Mouse (Mus musculus) heart, postnatal 0 days (tissue): Measurements from ENCODE around the gene Gpr135.
"Not testable (repeated sequence)": the region's sequence is repeated elsewhere in the genome, so short reads cannot be mapped to it uniquely, and the experiment has no call there.

ENCODE experiments used
- CTCF ChIP-seq: IDR thresholded peaks from 2 replicates; pipeline ENCODE4 v1.5.1; 2016; ENCODE audit warnings: antibody characterized with exemption, control low read depth, low read depth
- EP300 ChIP-seq: IDR thresholded peaks from 2 replicates; pipeline ENCODE4 v1.6.1; 2016; ENCODE audit warnings: antibody characterized with exemption, low read depth

GRCm38 (mm10) chr12:72050156-72050555, 20.8 kb downstream of the Gpr135 start:
- not testable (repeated sequence) for TF ChIP-seq CTCF, EP300
